Comparison of ENCODE assay signal across 1 mouse cellular context in the genomic region with DNA sequence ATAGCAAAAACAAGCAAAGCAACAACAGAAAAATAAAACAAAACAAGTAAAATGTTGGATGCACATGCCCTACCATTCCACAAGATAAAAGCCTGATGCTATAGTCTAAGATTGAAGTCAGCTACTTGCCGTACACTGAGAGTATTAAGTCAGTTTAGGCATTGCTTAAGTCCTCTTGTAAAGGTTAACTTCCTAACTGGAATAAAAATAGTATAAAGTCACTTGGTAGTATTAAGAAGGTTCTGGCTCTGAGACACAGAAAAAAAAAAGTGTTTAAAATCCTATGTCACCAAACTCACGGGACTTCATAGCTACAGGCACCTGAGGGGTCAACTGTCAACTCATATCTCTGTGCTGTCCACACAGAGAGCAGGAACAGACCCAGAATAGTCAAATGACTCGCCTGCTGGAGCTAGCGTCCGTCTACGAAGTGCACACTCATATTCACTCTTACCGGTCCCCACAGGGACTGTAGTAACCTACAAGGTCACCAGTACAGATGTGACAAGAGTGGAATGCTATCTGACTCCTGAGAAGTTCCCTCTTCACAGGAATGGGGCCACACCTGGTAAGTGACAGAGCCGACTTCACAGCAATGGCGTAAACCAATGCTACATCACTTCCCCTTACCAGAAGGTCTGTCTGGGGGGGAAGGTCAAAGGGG.
TF ChIP-seq lines count a peak whose summit lies in the region.

No protein-coding gene starts in this region.

TF ChIP-seq in CH12.LX, 34 proteins besides CTCF, POLR2A, EP300 and RAD21 (continued from another document):
- TF ChIP-seq CHD2 (IDR thresholded peaks at IDR 0.05; ENCODE audit: low read length) (no peak; the same call in 1 of the 2 replicates), SMC3 (IDR thresholded peaks at IDR 0.05; ENCODE audit: low read depth, low read length) (peak; percentile 20), SIN3A (IDR thresholded peaks at IDR 0.05; ENCODE audit: low read length) (peak; percentile 75), ELF1 (IDR thresholded peaks at IDR 0.05; ENCODE audit: low read depth, low read length) (no peak), JUN (IDR thresholded peaks at IDR 0.05; ENCODE audit: insufficient read depth, low read depth, low read length) (no peak), JUND (conservative IDR thresholded peaks at IDR 0.05; ENCODE audit: low read depth, low read length) (no peak), UBTF (IDR thresholded peaks at IDR 0.05; ENCODE audit: low read depth, low read length) (no peak), MAX (IDR thresholded peaks at IDR 0.05; ENCODE audit: low read length) (peak; percentile 61; the same call in 1 of the 2 replicates), HCFC1 (IDR thresholded peaks at IDR 0.05; ENCODE audit: low read depth, low read length) (peak; percentile 58), NELFE (IDR thresholded peaks at IDR 0.05; ENCODE audit: low read depth, low read length) (peak; percentile 60), ZMIZ1 (IDR thresholded peaks at IDR 0.05; ENCODE audit: low read depth, low read length) (peak; percentile 58; the same call in 1 of the 2 replicates), ZC3H11A (IDR thresholded peaks at IDR 0.05; ENCODE audit: low read depth, low read length) (no peak), MYC (IDR thresholded peaks at IDR 0.05; ENCODE audit: low read depth, low read length) (0 out of 2 replicates have a peak, but pooled peaks have one; percentile 15), GABPA (IDR thresholded peaks at IDR 0.05; ENCODE audit: insufficient replicate concordance, low read depth, low read length) (no peak)
